Mouse (Mus musculus) hindbrain, embryonic 12.5 days (tissue): ENCODE results near the gene Grin1. TPM values are rescaled to one million over a fixed set of nuclear protein-coding genes. Genes with fewer than 3 reads are reported as not detected.
A peak's percentile ranks its signal among the peaks of the same experiment; 100 is the strongest.
"Not testable (repeated sequence)": the region's sequence is repeated elsewhere in the genome, so short reads cannot be mapped to it uniquely, and the experiment has no call there.

Experiments
- ATAC-seq: fragments of 200-750 bp; cut with Nextera tagmentation; 2 replicates; pipeline ENCODE4 v1.8.0; 2017; ENCODE audit warnings: moderate TSS enrichment; ENCODE audit not compliant: low FRiP score
- H3K27ac ChIP-seq: fragments of 300-500 bp; sonication (generic); 2 replicates; pipeline ENCODE4 v1.5.1; 2016; ENCODE audit warnings: mild to moderate bottlenecking
- H3K27me3 ChIP-seq: fragments of 300-500 bp; sonication (generic); 2 replicates; pipeline ENCODE4 v1.6.1; 2016; ENCODE audit warnings: mild to moderate bottlenecking
- H3K36me3 ChIP-seq: fragments of 300-500 bp; sonication (generic); 2 replicates; pipeline ENCODE4 v1.6.1; 2016; ENCODE audit warnings: mild to moderate bottlenecking
- H3K4me1 ChIP-seq: fragments of 300-500 bp; sonication (generic); 2 replicates; pipeline ENCODE4 v1.6.1; 2016
- H3K4me2 ChIP-seq: fragments of 300-500 bp; sonication (generic); replicated peaks from 2 replicates; pipeline ENCODE4 v1.6.1; 2016; ENCODE audit warnings: mild to moderate bottlenecking
- H3K4me3 ChIP-seq: fragments of 300-500 bp; sonication (generic); 2 replicates; pipeline ENCODE4 v1.5.1; 2016; ENCODE audit warnings: mild to moderate bottlenecking
- H3K9ac ChIP-seq: fragments of 300-500 bp; sonication (generic); 2 replicates; pipeline ENCODE4 v1.6.1; 2016; ENCODE audit warnings: mild to moderate bottlenecking, moderate library complexity
- H3K9me3 ChIP-seq: fragments of 300-500 bp; sonication (generic); replicated peaks from 2 replicates; pipeline ENCODE4 v1.6.1; 2016; ENCODE audit warnings: mild to moderate bottlenecking
- WGBS: fragments of 180-500 bp; shearing (Covaris S2); methylation state at CpG from one replicate; pipeline ENCODE4 v1.1.7; 2016; 5-methylcytosine and 5-hydroxymethylcytosine counted together
- polyA plus RNA-seq: library from polyadenylated mRNA; unstranded; fragments of >200 nt; fragmentation: Nextera tagmentation; extraction: Ambion mirVana; gene quantifications from 2 replicates; pipeline ENCODE4 v1.2.1, GENCODE M21; 2016

The Grin1 gene
- polyA plus RNA-seq, 1 experiment from 2014 or later = 6.3 TPM

- H3K4me1 ChIP-seq = peaks cover 28% of the 10 kb centered on the region
- H3K9me3 ChIP-seq = no peaks in the 10 kb centered on the region
- H3K9ac ChIP-seq = no peak overlapping the region
- peaks cover 10% of the 10 kb centered on the region for H3K27me3 ChIP-seq
- H3K36me3 ChIP-seq = no peaks in the 10 kb centered on the region
- no peak overlapping the region for H3K27ac ChIP-seq
- WGBS = 54% methylated on average over 2 of the region's 2 CpGs
- no peak for ATAC-seq
- no peak overlapping the region for H3K4me2 ChIP-seq
- no peak overlapping the region for H3K4me3 ChIP-seq
Observed at GRCm38 (mm10) chr2:25258887-25259286, 60.1 kb downstream of the Grin1 start.

- not testable (repeated sequence) for H3K27me3 ChIP-seq, H3K4me2 ChIP-seq, H3K27ac ChIP-seq, ATAC-seq, H3K9ac ChIP-seq, H3K36me3 ChIP-seq, H3K4me3 ChIP-seq, H3K9me3 ChIP-seq
- 85% methylated on average over 5 of the region's 5 CpGs for WGBS
- peaks cover 19% of the 10 kb centered on the region for H3K4me1 ChIP-seq
Observed at GRCm38 (mm10) chr2:25257250-25257649, 61.7 kb downstream of the Grin1 start.

- Histone ChIP-seq H3K9ac (peak overlapping the region; percentile 79), H3K4me2 (peak overlapping the region; percentile 77), H3K4me3 (peak overlapping the region; percentile 95), H3K4me1 (peaks cover 16% of the 10 kb centered on the region), H3K36me3 (peaks cover 10% of the 10 kb centered on the region)
- not testable (repeated sequence) for ATAC-seq, H3K27me3 ChIP-seq, H3K9me3 ChIP-seq, H3K27ac ChIP-seq
- WGBS = 64% methylated on average over 12 of the region's 12 CpGs
Observed at GRCm38 (mm10) chr2:25256443-25257109, 62.4 kb downstream of the Grin1 start.

- Histone ChIP-seq H3K4me1 (peaks cover 16% of the 10 kb centered on the region), H3K27ac (peak within 1 kb of the TSS; percentile 58), H3K9me3 (no peaks in the 10 kb centered on the region), H3K27me3 (no peaks in the 10 kb centered on the region), H3K36me3 (peaks cover 22% of the 10 kb centered on the region), H3K9ac (peak within 1 kb of the TSS; percentile 79), H3K4me2 (peak within 1 kb of the TSS; percentile 77), H3K4me3 (peak within 1 kb of the TSS; percentile 95)
- WGBS = under 1% methylated on average over 39 of the region's 39 CpGs
- ATAC-seq = peak; percentile 88
Observed at GRCm38 (mm10) chr2:25255284-25255779, 63.7 kb downstream of the Grin1 start, which contains the start of gene Tmem203. TSS of gene Tmem203 (plus strand) at chr2:25255439.

GRCm38 (mm10) chr2:25252331-25252730 lies 66.7 kb downstream of the Grin1 start:
- Histone ChIP-seq H3K27ac (no peak overlapping the region), H3K4me2 (no peak overlapping the region), H3K4me1 (peaks cover 16% of the 10 kb centered on the region), H3K36me3 (peaks cover 51% of the 10 kb centered on the region), H3K4me3 (no peak overlapping the region), H3K9ac (no peak overlapping the region), H3K9me3 (no peaks in the 10 kb centered on the region), H3K27me3 (no peaks in the 10 kb centered on the region)
- ATAC-seq = no peak
- 87% methylated on average over 1 of the region's 1 CpGs for WGBS

GRCm38 (mm10) chr2:25246183-25247072 lies 72.6 kb downstream of the Grin1 start, which contains the start of gene AL732309.1:
TSS of gene AL732309.1 (minus strand) at chr2:25246863.
- H3K27ac ChIP-seq = no peak within 1 kb of the TSS
- no peak for ATAC-seq
- 87% methylated on average over 10 of the region's 10 CpGs for WGBS
- H3K27me3 ChIP-seq = peaks cover 13% of the 10 kb centered on the region
- H3K4me1 ChIP-seq = peaks cover 18% of the 10 kb centered on the region
- H3K36me3 ChIP-seq = peaks cover 66% of the 10 kb centered on the region
- H3K9me3 ChIP-seq = no peaks in the 10 kb centered on the region
- no peak within 1 kb of the TSS for H3K9ac ChIP-seq
- H3K4me3 ChIP-seq = no peak within 1 kb of the TSS
- H3K4me2 ChIP-seq = no peak within 1 kb of the TSS

GRCm38 (mm10) chr2:25244144-25244543 lies 74.8 kb downstream of the Grin1 start:
- Histone ChIP-seq H3K4me2 (no peak overlapping the region), H3K36me3 (peaks cover 43% of the 10 kb centered on the region), H3K9ac (no peak overlapping the region), H3K4me3 (no peak overlapping the region), H3K9me3 (no peaks in the 10 kb centered on the region), H3K27me3 (peaks cover 17% of the 10 kb centered on the region), H3K27ac (no peak overlapping the region), H3K4me1 (peaks cover 26% of the 10 kb centered on the region)
- 82% methylated on average over 4 of the region's 4 CpGs for WGBS
- no peak for ATAC-seq

- peak overlapping the region; percentile 55 for H3K4me3 ChIP-seq
- no peak overlapping the region for H3K27ac ChIP-seq
- peak overlapping the region; percentile 92 for H3K4me2 ChIP-seq
- no peak for ATAC-seq
- H3K9ac ChIP-seq = peak overlapping the region; percentile 73; the same call in 1 of the 2 replicates
- H3K27me3 ChIP-seq = peaks cover 20% of the 10 kb centered on the region
- H3K36me3 ChIP-seq = peaks cover 36% of the 10 kb centered on the region
- peaks cover 26% of the 10 kb centered on the region for H3K4me1 ChIP-seq
- WGBS = 79% methylated on average over 8 of the region's 8 CpGs
- H3K9me3 ChIP-seq = no peaks in the 10 kb centered on the region
Observed at GRCm38 (mm10) chr2:25243342-25243741, 75.6 kb downstream of the Grin1 start.

- WGBS = 0% methylated on average over 7 of the region's 59 CpGs
- Histone ChIP-seq H3K36me3 (peaks cover 24% of the 10 kb centered on the region), H3K4me3 (peak within 1 kb of the TSS; percentile 55), H3K9ac (peak within 1 kb of the TSS; percentile 73), H3K27ac (peak within 1 kb of the TSS; percentile 76), H3K27me3 (peaks cover 20% of the 10 kb centered on the region), H3K4me2 (peak within 1 kb of the TSS; percentile 92), H3K4me1 (peaks cover 26% of the 10 kb centered on the region), H3K9me3 (no peaks in the 10 kb centered on the region)
- ATAC-seq = peak; percentile 42
Observed at GRCm38 (mm10) chr2:25242101-25242506, 76.9 kb downstream of the Grin1 start, which contains the start of the genes Rnf208 and Cysrt1. TSS of gene Rnf208 (plus strand) at chr2:25242255. TSS of gene Cysrt1 (minus strand) at chr2:25242452.

- H3K27ac ChIP-seq = peak overlapping the region; percentile 76; the same call in 1 of the 2 replicates
- 14% methylated on average over 6 of the region's 6 CpGs for WGBS
- H3K9ac ChIP-seq = peak overlapping the region; percentile 73; the same call in 1 of the 2 replicates
- H3K36me3 ChIP-seq = peaks cover 17% of the 10 kb centered on the region
- H3K27me3 ChIP-seq = peaks cover 20% of the 10 kb centered on the region
- peak; percentile 5; the same call in 1 of the 2 replicates for ATAC-seq
- no peaks in the 10 kb centered on the region for H3K9me3 ChIP-seq
- H3K4me1 ChIP-seq = peaks cover 26% of the 10 kb centered on the region
- H3K4me2 ChIP-seq = peak overlapping the region; percentile 92
- peak overlapping the region; percentile 55 for H3K4me3 ChIP-seq
Observed at GRCm38 (mm10) chr2:25241438-25241775, 77.6 kb downstream of the Grin1 start.
